Mouse (Mus musculus) limb, embryonic 12.5 days (tissue): ENCODE results near the gene Wdtc1. TPM values are rescaled to one million over a fixed set of nuclear protein-coding genes. Genes with fewer than 3 reads are reported as not detected.
A peak's percentile ranks its signal among the peaks of the same experiment; 100 is the strongest.

Source experiments
- ATAC-seq: fragments of 200-750 bp; cut with Nextera tagmentation; 2 replicates; pipeline ENCODE4 v1.8.0; 2017; ENCODE audit warnings: low read depth, moderate TSS enrichment; ENCODE audit not compliant: insufficient number of reproducible peaks, insufficient read depth, low FRiP score, low TSS enrichment
- H3K27ac ChIP-seq: fragments of 300-500 bp; sonication (generic); 2 replicates; pipeline ENCODE4 v1.5.1; 2016; ENCODE audit warnings: mild to moderate bottlenecking, moderate library complexity
- H3K27me3 ChIP-seq: fragments of 300-500 bp; sonication (generic); 2 replicates; pipeline ENCODE4 v1.6.1; 2016; ENCODE audit warnings: mild to moderate bottlenecking, moderate library complexity
- H3K36me3 ChIP-seq: fragments of 300-500 bp; sonication (generic); 2 replicates; pipeline ENCODE4 v1.6.1; 2016; ENCODE audit warnings: mild to moderate bottlenecking, moderate library complexity
- H3K4me1 ChIP-seq: fragments of 300-500 bp; sonication (generic); replicated peaks from 2 replicates; pipeline ENCODE4 v1.6.1; 2016
- H3K4me2 ChIP-seq: fragments of 300-500 bp; sonication (generic); 2 replicates; pipeline ENCODE4 v1.6.1; 2016; ENCODE audit warnings: mild to moderate bottlenecking, moderate library complexity
- H3K4me3 ChIP-seq: fragments of 300-500 bp; sonication (generic); replicated peaks from 2 replicates; pipeline ENCODE4 v1.5.1; 2016; ENCODE audit warnings: mild to moderate bottlenecking
- H3K9ac ChIP-seq: fragments of 300-500 bp; sonication (generic); replicated peaks from 2 replicates; pipeline ENCODE4 v1.6.1; 2016; ENCODE audit warnings: mild to moderate bottlenecking, moderate library complexity
- H3K9me3 ChIP-seq: fragments of 300-500 bp; sonication (generic); 2 replicates; pipeline ENCODE4 v1.6.1; 2016; ENCODE audit warnings: mild to moderate bottlenecking, moderate library complexity
- WGBS: fragments of 180-500 bp; shearing (Covaris S2); methylation state at CpG from one replicate; pipeline ENCODE4 v1.1.7; 2016; 5-methylcytosine and 5-hydroxymethylcytosine counted together
- microRNA-seq: library from miRNA; unstranded; fragments of <30 nt; microRNA quantifications from one replicate; pipeline ENCODE4, GENCODE M21; 2017
- polyA plus RNA-seq: library from polyadenylated mRNA; unstranded; fragments of >200 nt; fragmentation: Nextera tagmentation; extraction: Ambion mirVana; gene quantifications from 2 replicates; pipeline ENCODE4 v1.2.1, GENCODE M21; 2016

The Wdtc1 gene
- polyA plus RNA-seq, 1 experiment from 2014 or later, result 12.2 TPM

GRCm38 (mm10) chr4:133251214-133251613, 102.1 kb downstream of the Wdtc1 start:
- H3K9me3 ChIP-seq, result no peaks in the 10 kb centered on the region
- H3K27me3 ChIP-seq, result peaks cover 95% of the 10 kb centered on the region
- peak overlapping the region; percentile 60 for H3K9ac ChIP-seq
- WGBS, result 2% methylated on average over 31 of the region's 31 CpGs
- H3K27ac ChIP-seq, result no peak overlapping the region
- no peak for ATAC-seq
- H3K36me3 ChIP-seq, result no peaks in the 10 kb centered on the region
- H3K4me1 ChIP-seq, result peaks cover 14% of the 10 kb centered on the region
- H3K4me2 ChIP-seq, result peak overlapping the region; percentile 69
- H3K4me3 ChIP-seq, result peak overlapping the region; percentile 44

- Histone ChIP-seq H3K9me3 (no peaks in the 10 kb centered on the region), H3K4me1 (peaks cover 14% of the 10 kb centered on the region), H3K4me3 (peak overlapping the region; percentile 44), H3K9ac (peak overlapping the region; percentile 60), H3K27me3 (peaks cover 95% of the 10 kb centered on the region), H3K27ac (no peak overlapping the region), H3K4me2 (peak overlapping the region; percentile 69), H3K36me3 (no peaks in the 10 kb centered on the region)
- 3% methylated on average over 22 of the region's 22 CpGs for WGBS
- no peak for ATAC-seq
Observed at GRCm38 (mm10) chr4:133250609-133251008, 102.7 kb downstream of the Wdtc1 start.

- H3K4me2 ChIP-seq, result no peak overlapping the region
- ATAC-seq, result no peak
- H3K27me3 ChIP-seq, result peaks cover 89% of the 10 kb centered on the region
- H3K36me3 ChIP-seq, result no peaks in the 10 kb centered on the region
- WGBS, result 75% methylated on average over 13 of the region's 13 CpGs
- peaks cover 14% of the 10 kb centered on the region for H3K4me1 ChIP-seq
- no peaks in the 10 kb centered on the region for H3K9me3 ChIP-seq
- H3K9ac ChIP-seq, result no peak overlapping the region
- no peak overlapping the region for H3K4me3 ChIP-seq
- H3K27ac ChIP-seq, result no peak overlapping the region
Observed at GRCm38 (mm10) chr4:133247806-133248449, 105.4 kb downstream of the Wdtc1 start.

GRCm38 (mm10) chr4:133247072-133247471, 106.2 kb downstream of the Wdtc1 start:
- no peak for ATAC-seq
- 19% methylated on average over 15 of the region's 15 CpGs for WGBS
- Histone ChIP-seq H3K4me3 (no peak overlapping the region), H3K27ac (no peak overlapping the region), H3K4me2 (no peak overlapping the region), H3K27me3 (peaks cover 89% of the 10 kb centered on the region), H3K36me3 (no peaks in the 10 kb centered on the region), H3K4me1 (peaks cover 14% of the 10 kb centered on the region), H3K9me3 (no peaks in the 10 kb centered on the region), H3K9ac (no peak overlapping the region)

- Histone ChIP-seq H3K9ac (no peak overlapping the region), H3K9me3 (no peaks in the 10 kb centered on the region), H3K4me2 (no peak overlapping the region), H3K4me3 (no peak overlapping the region), H3K36me3 (no peaks in the 10 kb centered on the region), H3K27ac (no peak overlapping the region), H3K4me1 (peaks cover 13% of the 10 kb centered on the region), H3K27me3 (peaks cover 79% of the 10 kb centered on the region)
- WGBS, result 77% methylated on average over 1 of the region's 1 CpGs
- no peak for ATAC-seq
Observed at GRCm38 (mm10) chr4:133244289-133244688, 109.0 kb downstream of the Wdtc1 start.

- Histone ChIP-seq H3K9me3 (no peaks in the 10 kb centered on the region), H3K4me3 (no peak overlapping the region), H3K36me3 (no peaks in the 10 kb centered on the region), H3K4me2 (no peak overlapping the region), H3K9ac (no peak overlapping the region), H3K4me1 (peaks cover 13% of the 10 kb centered on the region), H3K27me3 (peaks cover 71% of the 10 kb centered on the region), H3K27ac (no peak overlapping the region)
- 46% methylated on average over 13 of the region's 13 CpGs for WGBS
- no peak for ATAC-seq
Observed at GRCm38 (mm10) chr4:133243538-133243937, 109.7 kb downstream of the Wdtc1 start.

GRCm38 (mm10) chr4:133242710-133243109, 110.6 kb downstream of the Wdtc1 start:
- H3K4me1 ChIP-seq, result peaks cover 13% of the 10 kb centered on the region
- H3K9me3 ChIP-seq, result no peaks in the 10 kb centered on the region
- 67% methylated on average over 9 of the region's 9 CpGs for WGBS
- peaks cover 63% of the 10 kb centered on the region for H3K27me3 ChIP-seq
- H3K36me3 ChIP-seq, result no peaks in the 10 kb centered on the region
- no peak for ATAC-seq
- H3K4me2 ChIP-seq, result no peak overlapping the region
- H3K9ac ChIP-seq, result no peak overlapping the region
- no peak overlapping the region for H3K4me3 ChIP-seq
- H3K27ac ChIP-seq, result no peak overlapping the region

Small RNAs within 50 kb of the gene (microRNA-seq; reads per million reads assigned to microRNA genes)
- 1.4 reads per million for gene Mir5122

Other genes starting within 250 kb of the Wdtc1 start
- gene Wasf2, start 223.0 kb downstream of the Wdtc1 start, polyA plus RNA-seq, result 73.8 and 81.6 TPM in 2 replicates
- gene Cd164l2, start 141.3 kb downstream of the Wdtc1 start, polyA plus RNA-seq, result 3.2 and 4.6 TPM in 2 replicates
- 0.24 and 0.58 TPM in 2 replicates for gene Gpr3, start 140.9 kb downstream of the Wdtc1 start, polyA plus RNA-seq
- 2.3 and 2.9 TPM in 2 replicates for gene Map3k6, start 112.7 kb downstream of the Wdtc1 start, polyA plus RNA-seq
- gene Sytl1, start 90.4 kb downstream of the Wdtc1 start, polyA plus RNA-seq, result 3.8 and 4.1 TPM in 2 replicates
- 81.4 and 85.3 TPM in 2 replicates for gene Tmem222, start 75.7 kb downstream of the Wdtc1 start, polyA plus RNA-seq
- 7.3 and 7.8 TPM in 2 replicates for gene Slc9a1, start 16.2 kb upstream of the Wdtc1 start, polyA plus RNA-seq
- gene Tent5b, start 126.7 kb upstream of the Wdtc1 start, polyA plus RNA-seq, result 1.2 TPM in 2 replicates
- 2.0 and 3.7 TPM in 2 replicates for gene Trnp1, start 145.1 kb upstream of the Wdtc1 start, polyA plus RNA-seq
- 6.5 and 7.4 TPM in 2 replicates for gene Kdf1, start 165.5 kb upstream of the Wdtc1 start, polyA plus RNA-seq
- gene Nudc, start 192.5 kb upstream of the Wdtc1 start, polyA plus RNA-seq, result 376 and 390 TPM in 2 replicates
- not detected in 2 replicates for gene Nr0b2, start 199.9 kb upstream of the Wdtc1 start, polyA plus RNA-seq
- gene Gpatch3, start 221.3 kb upstream of the Wdtc1 start, polyA plus RNA-seq, result 11.7 and 12.0 TPM in 2 replicates
- 21.3 and 23.2 TPM in 2 replicates for gene Gpn2, start 230.9 kb upstream of the Wdtc1 start, polyA plus RNA-seq
- 37.2 and 43.3 TPM in 2 replicates for gene Sfn, start 248.7 kb upstream of the Wdtc1 start, polyA plus RNA-seq